Mouse (Mus musculus) forebrain, embryonic 15.5 days (tissue): ENCODE data around the gene Srarp. TPM values are rescaled to one million over a fixed set of nuclear protein-coding genes. Genes with fewer than 3 reads are reported as not detected.

Experiments
- ATAC-seq: fragments of 200-750 bp; cut with Nextera tagmentation; replicated peaks from 2 replicates; pipeline ENCODE4 v1.8.0; 2017; ENCODE audit warnings: mild to moderate bottlenecking, moderate TSS enrichment, moderate library complexity
- H3K27ac ChIP-seq: fragments of 300-500 bp; sonication (generic); replicated peaks from 2 replicates; pipeline ENCODE4 v1.5.1; 2015; ENCODE audit warnings: mild to moderate bottlenecking, inconsistent platforms
- H3K27me3 ChIP-seq: fragments of 300-500 bp; sonication (generic); 2 replicates; pipeline ENCODE4 v1.6.1; 2015; ENCODE audit warnings: inconsistent platforms
- H3K36me3 ChIP-seq: fragments of 300-500 bp; sonication (generic); 2 replicates; pipeline ENCODE4 v1.6.1; 2015; ENCODE audit warnings: mild to moderate bottlenecking, inconsistent platforms
- H3K4me1 ChIP-seq: fragments of 300-500 bp; sonication (generic); 2 replicates; pipeline ENCODE4 v1.6.1; 2015; ENCODE audit warnings: inconsistent platforms
- H3K4me2 ChIP-seq: fragments of 300-500 bp; sonication (generic); replicated peaks from 2 replicates; pipeline ENCODE4 v1.6.1; 2015; ENCODE audit warnings: mild to moderate bottlenecking, inconsistent platforms
- H3K4me3 ChIP-seq: fragments of 300-500 bp; sonication (generic); 2 replicates; pipeline ENCODE4 v1.5.1; 2015; ENCODE audit warnings: mild to moderate bottlenecking, inconsistent platforms
- H3K9ac ChIP-seq: fragments of 300-500 bp; sonication (generic); replicated peaks from 2 replicates; pipeline ENCODE4 v1.6.1; 2015; ENCODE audit warnings: mild to moderate bottlenecking, inconsistent platforms
- H3K9me3 ChIP-seq: fragments of 300-500 bp; sonication (generic); 2 replicates; pipeline ENCODE4 v1.6.1; 2016; ENCODE audit warnings: inconsistent platforms
- WGBS: fragments of 180-500 bp; shearing (Covaris S2); methylation state at CpG from one replicate; pipeline ENCODE4 v1.1.7; 2015; ENCODE audit warnings: mixed read lengths; 5-methylcytosine and 5-hydroxymethylcytosine counted together
- polyA plus RNA-seq: library from polyadenylated mRNA; unstranded; fragments of >200 nt; fragmentation: Nextera tagmentation; extraction: Ambion mirVana; gene quantifications from 2 replicates; pipeline ENCODE4 v1.2.1, GENCODE M21; 2015

The Srarp gene
- polyA plus RNA-seq, 1 experiment from 2014 or later: not detected

- 64% methylated on average over 14 of the region's 14 CpGs for WGBS
- Histone ChIP-seq H3K9me3 (no peaks in the 10 kb centered on the region), H3K4me2 (no peak overlapping the region), H3K4me1 (no peaks in the 10 kb centered on the region), H3K36me3 (no peaks in the 10 kb centered on the region), H3K4me3 (no peak overlapping the region), H3K27me3 (no peaks in the 10 kb centered on the region), H3K27ac (no peak overlapping the region), H3K9ac (no peak overlapping the region)
- ATAC-seq: no peak
These were observed 3.2 kb downstream of the Srarp start for GRCm38 (mm10) chr4:141432666-141433065.

DNA sequence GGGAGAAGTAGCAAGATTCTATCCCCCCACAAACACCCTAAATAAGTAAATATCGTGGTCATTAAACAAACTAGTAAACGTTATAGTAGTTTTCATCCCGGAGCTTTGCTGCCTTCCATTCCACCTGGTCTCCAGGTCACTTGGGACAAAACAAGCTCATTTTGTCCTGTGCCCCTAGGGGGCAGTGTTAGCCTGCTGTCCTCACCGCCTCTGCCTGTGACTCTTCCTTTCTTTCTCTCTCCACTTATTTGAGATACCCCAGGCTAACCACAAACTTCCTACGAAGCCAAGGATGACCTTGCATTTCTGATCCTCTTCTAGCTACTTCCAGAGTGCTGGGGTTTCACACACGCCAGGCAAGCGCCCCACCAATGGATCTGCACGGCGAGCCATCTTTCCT is 4.9 kb downstream of the Srarp start:
- H3K9me3 ChIP-seq: no peaks in the 10 kb centered on the region
- H3K4me3 ChIP-seq: no peak overlapping the region
- no peaks in the 10 kb centered on the region for H3K36me3 ChIP-seq
- 46% methylated on average over 9 of the region's 9 CpGs for WGBS
- no peak overlapping the region for H3K4me2 ChIP-seq
- no peak for ATAC-seq
- no peak overlapping the region for H3K9ac ChIP-seq
- no peaks in the 10 kb centered on the region for H3K27me3 ChIP-seq
- H3K4me1 ChIP-seq: peaks cover under 1% of the 10 kb centered on the region
- H3K27ac ChIP-seq: no peak overlapping the region

GRCm38 (mm10) chr4:141429847-141430246 is 6.1 kb downstream of the Srarp start:
- no peak overlapping the region for H3K4me2 ChIP-seq
- H3K4me3 ChIP-seq: no peak overlapping the region
- no peaks in the 10 kb centered on the region for H3K27me3 ChIP-seq
- no peak overlapping the region for H3K27ac ChIP-seq
- peaks cover 10% of the 10 kb centered on the region for H3K4me1 ChIP-seq
- H3K36me3 ChIP-seq: no peaks in the 10 kb centered on the region
- H3K9ac ChIP-seq: no peak overlapping the region
- no peak for ATAC-seq
- no peaks in the 10 kb centered on the region for H3K9me3 ChIP-seq
- WGBS: 48% methylated on average over 9 of the region's 9 CpGs

DNA sequence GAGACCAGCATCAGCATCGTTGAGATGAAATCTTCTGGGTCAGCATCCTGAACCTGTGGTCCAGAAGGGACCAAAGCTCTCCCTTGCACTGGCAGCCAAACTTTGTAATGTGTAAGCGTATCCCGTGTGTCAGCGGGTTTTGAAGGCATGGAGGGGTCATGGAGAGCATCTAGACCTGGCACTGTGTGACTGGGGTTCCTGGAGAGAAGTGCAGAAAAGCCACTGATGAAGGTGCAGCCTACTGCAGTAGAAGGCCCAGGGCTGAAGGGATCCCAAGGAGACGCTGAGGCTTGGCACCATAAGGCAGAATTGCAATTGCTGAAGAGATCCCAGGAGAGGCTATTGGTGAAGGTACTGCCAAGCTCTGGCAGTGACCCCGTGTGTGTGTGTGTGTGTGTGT is 6.5 kb downstream of the Srarp start:
- no peaks in the 10 kb centered on the region for H3K9me3 ChIP-seq
- no peak overlapping the region for H3K27ac ChIP-seq
- 84% methylated on average over 6 of the region's 6 CpGs for WGBS

GRCm38 (mm10) chr4:141427921-141428320 is 8.0 kb downstream of the Srarp start:
- no peak overlapping the region for H3K9ac ChIP-seq
- no peaks in the 10 kb centered on the region for H3K9me3 ChIP-seq

More for the DNA sequence above, 6.5 kb downstream of the Srarp start:
- H3K4me3 ChIP-seq: no peak overlapping the region
- no peaks in the 10 kb centered on the region for H3K36me3 ChIP-seq
- H3K4me2 ChIP-seq: no peak overlapping the region
- peaks cover 10% of the 10 kb centered on the region for H3K4me1 ChIP-seq
- H3K27me3 ChIP-seq: no peaks in the 10 kb centered on the region
- H3K9ac ChIP-seq: no peak overlapping the region
- no peak for ATAC-seq

DNA sequence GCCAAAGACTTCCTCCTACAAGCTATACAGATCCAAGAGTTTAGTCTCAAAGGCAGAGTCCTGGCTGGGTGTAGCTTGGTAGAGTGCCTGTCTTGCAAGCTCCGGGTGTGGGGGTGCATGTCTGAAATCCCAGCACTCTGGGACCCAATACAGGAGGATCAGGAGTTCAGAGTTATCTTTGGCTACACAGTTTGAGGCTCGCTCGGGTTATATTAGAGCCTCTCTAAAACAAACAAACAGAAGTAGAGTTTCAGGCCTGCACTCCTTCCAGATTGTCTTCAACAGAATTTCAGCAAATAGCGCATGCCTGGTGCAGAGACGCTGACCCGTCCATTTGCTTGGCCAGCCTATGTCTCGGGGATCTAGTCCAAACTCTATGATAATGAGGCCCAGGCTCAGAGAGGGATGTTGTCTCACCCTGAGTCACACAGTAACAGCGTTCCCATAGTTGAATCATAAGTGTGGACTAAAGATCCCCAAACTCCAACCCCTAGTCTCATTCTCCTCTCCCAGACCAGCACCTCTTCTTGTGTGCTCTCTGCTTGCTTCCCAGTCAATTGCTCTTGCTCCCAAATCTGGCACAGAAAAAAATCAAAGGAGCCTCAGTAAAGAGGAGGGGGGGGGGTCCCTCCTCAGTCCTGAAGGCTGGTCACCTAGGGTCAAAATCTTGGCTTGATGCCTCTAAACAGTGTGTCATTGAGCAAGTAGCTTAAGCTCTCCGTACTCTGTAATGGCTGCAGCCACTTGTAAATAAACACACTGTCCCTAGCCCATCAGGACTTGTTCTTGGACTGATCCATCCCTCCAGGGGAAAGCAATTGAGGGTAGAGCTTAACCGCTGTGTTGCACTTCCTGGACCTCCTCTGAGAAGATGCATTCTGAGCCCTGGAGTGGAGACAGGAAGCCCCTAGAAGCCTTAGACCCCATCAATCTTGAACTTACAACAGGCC is 8.8 kb downstream of the Srarp start:
- H3K9me3 ChIP-seq: no peaks in the 10 kb centered on the region
- H3K27me3 ChIP-seq: no peaks in the 10 kb centered on the region; the same call in 1 of the 2 replicates
- H3K4me3 ChIP-seq: no peak overlapping the region
- ATAC-seq: no peak
- 83% methylated on average over 10 of the region's 10 CpGs for WGBS
- H3K4me2 ChIP-seq: no peak overlapping the region; the same call in 1 of the 2 replicates
- no peaks in the 10 kb centered on the region for H3K36me3 ChIP-seq
- peaks cover 10% of the 10 kb centered on the region for H3K4me1 ChIP-seq
- no peak overlapping the region for H3K9ac ChIP-seq
- H3K27ac ChIP-seq: no peak overlapping the region

More at GRCm38 (mm10) chr4:141427921-141428320, 8.0 kb downstream of the Srarp start:
- WGBS: 82% methylated on average over 13 of the region's 13 CpGs
- Histone ChIP-seq H3K36me3 (no peaks in the 10 kb centered on the region), H3K27ac (no peak overlapping the region), H3K27me3 (no peaks in the 10 kb centered on the region; the same call in 1 of the 2 replicates), H3K4me1 (peaks cover 10% of the 10 kb centered on the region), H3K4me3 (no peak overlapping the region), H3K4me2 (no peak overlapping the region)
- no peak for ATAC-seq

GRCm38 (mm10) chr4:141425484-141426479 is 10.1 kb downstream of the Srarp start:
- H3K27ac ChIP-seq: no peak overlapping the region
- peaks cover 10% of the 10 kb centered on the region for H3K4me1 ChIP-seq

GRCm38 (mm10) chr4:141423691-141424431 is 12.0 kb downstream of the Srarp start:
- 87% methylated on average over 13 of the region's 13 CpGs for WGBS
- Histone ChIP-seq H3K9me3 (no peaks in the 10 kb centered on the region), H3K27me3 (no peaks in the 10 kb centered on the region; the same call in 1 of the 2 replicates), H3K9ac (no peak overlapping the region), H3K36me3 (no peaks in the 10 kb centered on the region), H3K4me2 (no peak overlapping the region), H3K4me1 (peaks cover 10% of the 10 kb centered on the region), H3K27ac (no peak overlapping the region), H3K4me3 (no peak overlapping the region)
- ATAC-seq: no peak

More at GRCm38 (mm10) chr4:141425484-141426479, 10.1 kb downstream of the Srarp start:
- Histone ChIP-seq H3K9me3 (no peaks in the 10 kb centered on the region), H3K9ac (peak overlapping the region; percentile 55), H3K27me3 (no peaks in the 10 kb centered on the region; the same call in 1 of the 2 replicates), H3K36me3 (no peaks in the 10 kb centered on the region), H3K4me2 (peak overlapping the region; percentile 81), H3K4me3 (peak overlapping the region; percentile 49)
- ATAC-seq: peak; percentile 97
- WGBS: 4% methylated on average over 35 of the region's 36 CpGs

GRCm38 (mm10) chr4:141423288-141423687 is 12.6 kb downstream of the Srarp start:
- Histone ChIP-seq H3K9ac (no peak overlapping the region), H3K4me1 (peaks cover 10% of the 10 kb centered on the region), H3K27ac (no peak overlapping the region), H3K4me3 (no peak overlapping the region), H3K4me2 (no peak overlapping the region), H3K9me3 (no peaks in the 10 kb centered on the region), H3K27me3 (no peaks in the 10 kb centered on the region; the same call in 1 of the 2 replicates), H3K36me3 (no peaks in the 10 kb centered on the region)
- 81% methylated on average over 5 of the region's 5 CpGs for WGBS
- no peak for ATAC-seq

DNA sequence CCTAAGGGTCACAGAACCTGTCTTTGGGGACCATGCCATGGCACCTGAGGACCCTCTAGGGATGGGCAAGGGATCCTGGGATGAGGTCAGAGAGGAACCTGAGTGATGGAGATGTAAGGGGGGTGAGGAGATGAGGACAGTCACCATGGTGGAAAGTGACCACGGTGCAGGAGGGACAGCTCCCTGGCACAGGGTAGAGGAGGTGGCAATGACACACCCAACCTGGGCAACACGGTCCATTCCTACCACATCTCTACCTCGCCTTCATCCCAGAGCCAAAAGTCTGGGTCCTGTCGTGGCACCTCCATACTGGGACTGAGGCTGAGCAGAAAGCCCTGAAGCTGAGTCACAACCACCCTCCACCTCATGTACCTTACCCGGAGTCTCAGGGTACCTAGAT is 13.1 kb downstream of the Srarp start:
- Histone ChIP-seq H3K36me3 (no peaks in the 10 kb centered on the region), H3K4me1 (peaks cover 10% of the 10 kb centered on the region), H3K4me3 (no peak overlapping the region), H3K9me3 (no peaks in the 10 kb centered on the region), H3K27me3 (no peaks in the 10 kb centered on the region; the same call in 1 of the 2 replicates), H3K4me2 (no peak overlapping the region), H3K9ac (no peak overlapping the region), H3K27ac (no peak overlapping the region)
- 81% methylated on average over 5 of the region's 5 CpGs for WGBS
- no peak for ATAC-seq

- WGBS: 71% methylated on average over 14 of the region's 14 CpGs
- no peak for ATAC-seq
- no peak overlapping the region for H3K4me2 ChIP-seq
These were observed 14.5 kb downstream of the Srarp start for GRCm38 (mm10) chr4:141421423-141421822.

More at GRCm38 (mm10) chr4:141421423-141421822, 14.5 kb downstream of the Srarp start:
- no peak overlapping the region for H3K27ac ChIP-seq
- no peaks in the 10 kb centered on the region for H3K9me3 ChIP-seq
- H3K36me3 ChIP-seq: no peaks in the 10 kb centered on the region
- peaks cover 10% of the 10 kb centered on the region for H3K4me1 ChIP-seq
- no peak overlapping the region for H3K9ac ChIP-seq
- H3K4me3 ChIP-seq: no peak overlapping the region
- H3K27me3 ChIP-seq: no peaks in the 10 kb centered on the region; the same call in 1 of the 2 replicates
